Mouse (Mus musculus) midbrain, embryonic 15.5 days (tissue): Measurements from ENCODE around the gene 4930404H24Rik. TPM values are rescaled to one million over a fixed set of nuclear protein-coding genes. Genes with fewer than 3 reads are reported as not detected.
"Not testable (repeated sequence)": the region's sequence is repeated elsewhere in the genome, so short reads cannot be mapped to it uniquely, and the experiment has no call there.

Experiments
- ATAC-seq: fragments of 200-750 bp; cut with Nextera tagmentation; replicated peaks from 2 replicates; pipeline ENCODE4 v1.8.0; 2017; ENCODE audit warnings: moderate TSS enrichment
- H3K27ac ChIP-seq: fragments of 300-500 bp; sonication (generic); 2 replicates; pipeline ENCODE4 v1.5.1; 2015; ENCODE audit warnings: mild to moderate bottlenecking, inconsistent platforms
- H3K27me3 ChIP-seq: fragments of 300-500 bp; sonication (generic); replicated peaks from 2 replicates; pipeline ENCODE4 v1.6.1; 2015; ENCODE audit warnings: inconsistent platforms
- H3K36me3 ChIP-seq: fragments of 300-500 bp; sonication (generic); replicated peaks from 2 replicates; pipeline ENCODE4 v1.6.1; 2015; ENCODE audit warnings: inconsistent platforms
- H3K4me1 ChIP-seq: fragments of 300-500 bp; sonication (generic); 2 replicates; pipeline ENCODE4 v1.6.1; 2015; ENCODE audit warnings: inconsistent platforms
- H3K4me2 ChIP-seq: fragments of 300-500 bp; sonication (generic); 2 replicates; pipeline ENCODE4 v1.6.1; 2015; ENCODE audit warnings: inconsistent platforms, mild to moderate bottlenecking, moderate library complexity
- H3K4me3 ChIP-seq: fragments of 300-500 bp; sonication (generic); 2 replicates; pipeline ENCODE4 v1.5.1; 2015; ENCODE audit warnings: mild to moderate bottlenecking, inconsistent platforms
- H3K9ac ChIP-seq: fragments of 300-500 bp; sonication (generic); 2 replicates; pipeline ENCODE4 v1.6.1; 2015; ENCODE audit warnings: mild to moderate bottlenecking, inconsistent platforms
- H3K9me3 ChIP-seq: fragments of 300-500 bp; sonication (generic); 2 replicates; pipeline ENCODE4 v1.6.1; 2016; ENCODE audit warnings: inconsistent platforms
- WGBS: fragments of 180-500 bp; shearing (Covaris S2); methylation state at CpG from one replicate; pipeline ENCODE4 v1.1.7; 2015; ENCODE audit warnings: mixed read lengths; 5-methylcytosine and 5-hydroxymethylcytosine counted together
- polyA plus RNA-seq: library from polyadenylated mRNA; unstranded; fragments of >200 nt; fragmentation: Nextera tagmentation; extraction: Ambion mirVana; gene quantifications from 2 replicates; pipeline ENCODE4 v1.2.1, GENCODE M21; 2015

Gene 4930404H24Rik
- polyA plus RNA-seq, 1 experiment from 2014 or later, result not detected

DNA sequence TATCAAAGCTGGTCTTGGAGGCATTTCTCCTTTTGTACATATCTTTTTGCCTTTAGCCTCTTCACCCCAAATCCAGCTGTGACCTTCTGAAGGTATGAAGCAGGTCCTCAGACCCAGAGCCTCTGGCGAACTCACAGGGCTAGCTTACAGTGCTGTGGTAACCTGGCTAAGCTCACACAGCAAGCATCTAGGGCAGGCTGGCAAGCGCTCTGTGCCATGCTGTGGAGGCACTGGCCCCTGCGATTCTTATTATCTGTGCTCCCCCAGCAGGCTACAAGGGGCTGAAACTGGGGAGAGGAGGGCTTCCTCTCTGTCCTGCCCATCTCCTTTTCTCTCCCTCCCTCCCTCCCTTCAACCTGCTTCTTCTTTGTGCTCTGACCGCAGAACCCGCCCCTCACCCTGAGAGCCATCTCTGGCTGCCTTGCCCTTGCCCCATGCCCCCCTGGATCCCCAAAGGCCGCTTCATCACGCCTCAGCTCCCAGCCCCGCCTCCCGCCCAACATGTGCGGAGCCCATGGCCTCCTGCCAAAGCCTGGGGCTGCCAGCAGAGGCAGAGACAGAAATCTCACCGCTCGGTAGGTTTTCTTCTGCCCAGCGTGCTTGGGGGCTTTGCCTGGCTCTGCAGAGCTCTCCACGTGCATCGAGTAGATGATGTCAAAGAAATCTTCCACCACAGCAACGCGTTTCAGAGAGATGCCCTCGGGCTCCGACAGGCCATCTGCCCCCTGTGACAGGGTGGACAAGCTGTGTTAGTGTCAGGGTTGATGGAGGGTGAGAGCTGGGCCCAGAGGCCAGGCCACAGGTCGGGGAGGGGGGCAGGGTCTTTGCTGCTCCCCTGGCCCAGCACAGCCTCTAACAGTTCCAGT, 9.2 kb upstream of the 4930404H24Rik start:
- WGBS, result 6% methylated on average over 20 of the region's 20 CpGs

DNA sequence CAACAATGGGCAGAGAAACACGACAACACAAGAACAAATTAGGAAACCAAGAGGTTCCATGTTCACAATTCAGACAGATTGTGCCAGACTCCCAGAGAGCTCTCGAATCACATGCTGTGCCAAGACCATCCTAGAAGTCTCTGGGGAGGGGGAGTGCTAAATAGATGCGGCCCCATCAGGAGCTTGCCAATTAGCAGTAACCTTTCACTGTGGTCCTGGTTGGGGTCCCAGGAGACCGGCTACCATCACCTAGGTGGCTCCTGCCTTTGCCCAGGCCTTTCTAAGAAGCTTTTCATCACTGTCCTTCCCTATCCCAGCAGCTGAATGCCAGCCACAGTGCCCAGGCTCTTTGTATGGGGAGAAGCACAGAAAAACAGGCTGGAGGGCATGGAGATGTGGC, 8.5 kb upstream of the 4930404H24Rik start:
- H3K4me2 ChIP-seq, result peak overlapping the region; percentile 34; the same call in 1 of the 2 replicates
- H3K4me3 ChIP-seq, result no peak overlapping the region
- peaks cover 36% of the 10 kb centered on the region for H3K4me1 ChIP-seq
- 29% methylated on average over 4 of the region's 4 CpGs for WGBS
- no peaks in the 10 kb centered on the region for H3K27me3 ChIP-seq
- no peaks in the 10 kb centered on the region for H3K9me3 ChIP-seq
- H3K36me3 ChIP-seq, result no peaks in the 10 kb centered on the region
- peak overlapping the region; percentile 34; the same call in 1 of the 2 replicates for H3K9ac ChIP-seq
- peak; percentile 12; the same call in 1 of the 2 replicates for ATAC-seq
- peak overlapping the region; percentile 85 for H3K27ac ChIP-seq

More for the DNA sequence above, 9.2 kb upstream of the 4930404H24Rik start:
- peaks cover 36% of the 10 kb centered on the region for H3K4me1 ChIP-seq
- no peaks in the 10 kb centered on the region for H3K9me3 ChIP-seq
- no peak overlapping the region for H3K4me3 ChIP-seq
- H3K27ac ChIP-seq, result peak overlapping the region; percentile 85
- peak overlapping the region; percentile 34 for H3K4me2 ChIP-seq
- H3K27me3 ChIP-seq, result no peaks in the 10 kb centered on the region
- peak; percentile 66 for ATAC-seq
- no peaks in the 10 kb centered on the region for H3K36me3 ChIP-seq
- H3K9ac ChIP-seq, result peak overlapping the region; percentile 34

DNA sequence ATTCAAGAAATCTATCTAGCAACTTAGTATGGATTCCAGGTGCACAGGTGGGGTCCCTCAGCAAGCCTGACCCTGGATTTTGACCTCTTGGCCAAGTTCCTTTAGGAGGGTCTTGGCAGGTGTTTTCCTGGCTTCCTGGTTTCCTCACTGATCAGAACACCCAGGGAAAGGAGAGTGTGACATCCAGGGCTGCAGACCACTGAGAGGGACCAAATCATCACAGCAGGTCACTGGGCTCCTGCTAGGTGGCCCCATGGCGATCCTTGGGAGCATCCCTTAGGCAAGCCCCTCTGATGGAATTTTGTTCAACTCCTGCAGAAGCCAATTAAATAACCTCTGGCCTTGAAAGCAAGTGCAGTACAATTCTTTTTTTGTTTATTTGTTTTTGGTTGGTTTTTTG, 2.5 kb upstream of the 4930404H24Rik start:
- H3K9ac ChIP-seq, result no peak overlapping the region
- H3K4me2 ChIP-seq, result no peak overlapping the region
- no peak overlapping the region for H3K27ac ChIP-seq
- no peaks in the 10 kb centered on the region for H3K27me3 ChIP-seq
- H3K4me1 ChIP-seq, result peaks cover 43% of the 10 kb centered on the region
- no peaks in the 10 kb centered on the region for H3K9me3 ChIP-seq
- 83% methylated on average over 1 of the region's 1 CpGs for WGBS
- no peak overlapping the region for H3K4me3 ChIP-seq
- no peak for ATAC-seq
- no peaks in the 10 kb centered on the region for H3K36me3 ChIP-seq

DNA sequence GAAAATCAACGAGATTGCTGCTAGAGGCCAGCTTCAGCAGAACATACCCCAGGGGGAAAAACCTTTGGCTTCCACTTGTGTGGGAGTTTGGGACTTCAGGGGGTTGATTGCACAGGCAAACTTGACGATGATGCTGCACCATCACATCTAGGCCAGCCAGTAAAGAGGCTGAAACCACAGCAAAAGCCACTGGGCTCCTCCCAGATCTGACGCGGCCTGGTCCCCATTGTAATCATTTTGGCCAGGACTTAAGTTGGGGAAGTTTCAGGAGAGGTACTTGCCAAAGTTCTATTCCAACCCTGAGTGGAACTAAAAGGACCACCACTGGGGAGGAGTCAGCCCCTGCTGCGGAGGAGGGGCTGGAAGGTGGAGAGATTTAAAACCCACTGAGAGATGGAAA, 1.6 kb upstream of the 4930404H24Rik start:
- peak overlapping the region; percentile 89 for H3K4me2 ChIP-seq
- H3K4me1 ChIP-seq, result peaks cover 42% of the 10 kb centered on the region
- H3K27me3 ChIP-seq, result no peaks in the 10 kb centered on the region
- peak overlapping the region; percentile 97 for H3K27ac ChIP-seq
- no peaks in the 10 kb centered on the region for H3K36me3 ChIP-seq
- no peak overlapping the region; the same call in 1 of the 2 replicates for H3K9ac ChIP-seq
- no peak for ATAC-seq
- no peak overlapping the region for H3K4me3 ChIP-seq
- no peaks in the 10 kb centered on the region for H3K9me3 ChIP-seq
- 18% methylated on average over 5 of the region's 5 CpGs for WGBS

DNA sequence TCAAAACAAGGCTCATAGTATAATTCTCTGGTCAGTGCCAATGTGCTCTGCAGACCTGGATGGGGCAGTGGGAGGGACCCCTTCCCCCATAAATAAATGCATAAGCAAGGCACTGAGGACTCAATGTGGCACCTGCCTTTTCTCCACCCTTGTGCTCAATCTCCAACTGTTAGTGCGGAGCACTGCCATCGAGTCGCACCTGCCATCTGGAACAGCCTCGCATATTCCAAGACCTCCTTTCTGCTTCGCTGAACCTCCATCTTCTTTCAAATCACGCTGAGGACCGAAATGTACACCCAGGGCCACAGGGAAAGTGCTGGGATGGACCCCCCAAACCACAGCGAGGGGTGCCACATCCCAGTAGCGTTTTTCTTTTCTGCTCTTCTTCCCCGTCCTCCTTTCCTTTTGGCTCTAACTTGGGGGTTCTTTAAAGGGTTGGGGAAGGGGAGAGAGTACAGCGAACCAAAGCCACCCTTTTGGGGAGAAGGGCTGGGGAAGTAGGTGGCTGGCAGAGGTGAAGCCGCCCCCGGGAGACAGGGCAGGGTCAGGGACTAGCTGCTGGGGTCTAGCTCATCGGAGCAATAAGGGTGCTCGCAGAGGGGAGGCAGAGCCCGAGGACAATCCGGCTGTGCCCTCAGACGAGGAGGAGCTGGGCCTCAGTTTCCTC, 945 bp upstream of the 4930404H24Rik start:
- peak; percentile 4 for ATAC-seq
- Histone ChIP-seq H3K4me2 (peak overlapping the region; percentile 89), H3K9me3 (no peaks in the 10 kb centered on the region), H3K9ac (peak overlapping the region; percentile 74), H3K27me3 (no peaks in the 10 kb centered on the region), H3K36me3 (no peaks in the 10 kb centered on the region), H3K4me3 (peak overlapping the region; percentile 53), H3K4me1 (peaks cover 49% of the 10 kb centered on the region), H3K27ac (peak overlapping the region; percentile 97)
- WGBS, result 5% methylated on average over 18 of the region's 18 CpGs

DNA sequence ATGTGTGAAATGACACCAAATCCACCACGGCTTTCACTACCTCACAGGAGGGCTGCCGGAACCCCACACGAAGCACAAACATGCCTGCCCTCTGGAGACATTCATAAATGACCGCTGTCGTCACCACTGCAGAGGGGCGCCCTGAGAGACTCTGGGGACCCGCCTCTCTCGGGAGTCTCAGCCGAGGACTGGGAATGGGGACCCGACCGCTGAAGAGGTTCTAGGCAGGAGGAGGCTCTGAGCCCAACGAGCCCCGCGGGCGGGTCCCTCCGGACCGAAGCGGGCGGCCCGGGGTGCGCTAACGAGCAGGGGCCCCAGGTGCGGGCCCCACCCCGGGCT, 442 bp upstream of the 4930404H24Rik start:
- peak; percentile 51 for ATAC-seq
- Histone ChIP-seq H3K27ac (peak overlapping the region; percentile 97), H3K27me3 (no peaks in the 10 kb centered on the region), H3K36me3 (no peaks in the 10 kb centered on the region), H3K4me1 (peaks cover 54% of the 10 kb centered on the region), H3K9me3 (no peaks in the 10 kb centered on the region), H3K9ac (peak overlapping the region; percentile 74), H3K4me2 (peak overlapping the region; percentile 89), H3K4me3 (peak overlapping the region; percentile 53)
- under 1% methylated on average over 24 of the region's 24 CpGs for WGBS

DNA sequence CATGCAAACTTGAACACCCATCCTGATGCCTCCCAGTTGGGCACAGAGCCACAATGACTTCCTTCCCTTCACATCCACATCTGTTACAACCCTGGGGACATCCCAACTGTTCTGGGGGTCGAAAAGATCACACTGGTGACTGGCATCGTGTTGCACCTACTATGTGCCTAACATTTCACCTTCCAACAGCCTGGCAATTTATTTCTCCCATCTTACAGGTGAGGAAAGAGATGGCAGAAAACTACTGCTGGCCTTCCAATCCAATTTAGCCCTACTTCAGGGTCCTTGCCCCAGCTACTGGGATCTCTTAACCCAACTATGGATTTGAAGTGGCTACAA, 772 bp downstream of the 4930404H24Rik start:
- H3K4me2 ChIP-seq, result peak overlapping the region; percentile 89
- 27% methylated on average over 2 of the region's 2 CpGs for WGBS
- H3K9ac ChIP-seq, result peak overlapping the region; percentile 74
- H3K27me3 ChIP-seq, result no peaks in the 10 kb centered on the region
- H3K27ac ChIP-seq, result peak overlapping the region; percentile 97
- ATAC-seq, result 0 out of 2 replicates have a peak, but pooled peaks have one; percentile 1
- no peaks in the 10 kb centered on the region for H3K9me3 ChIP-seq
- no peaks in the 10 kb centered on the region for H3K36me3 ChIP-seq
- H3K4me3 ChIP-seq, result peak overlapping the region; percentile 53
- H3K4me1 ChIP-seq, result peaks cover 65% of the 10 kb centered on the region

DNA sequence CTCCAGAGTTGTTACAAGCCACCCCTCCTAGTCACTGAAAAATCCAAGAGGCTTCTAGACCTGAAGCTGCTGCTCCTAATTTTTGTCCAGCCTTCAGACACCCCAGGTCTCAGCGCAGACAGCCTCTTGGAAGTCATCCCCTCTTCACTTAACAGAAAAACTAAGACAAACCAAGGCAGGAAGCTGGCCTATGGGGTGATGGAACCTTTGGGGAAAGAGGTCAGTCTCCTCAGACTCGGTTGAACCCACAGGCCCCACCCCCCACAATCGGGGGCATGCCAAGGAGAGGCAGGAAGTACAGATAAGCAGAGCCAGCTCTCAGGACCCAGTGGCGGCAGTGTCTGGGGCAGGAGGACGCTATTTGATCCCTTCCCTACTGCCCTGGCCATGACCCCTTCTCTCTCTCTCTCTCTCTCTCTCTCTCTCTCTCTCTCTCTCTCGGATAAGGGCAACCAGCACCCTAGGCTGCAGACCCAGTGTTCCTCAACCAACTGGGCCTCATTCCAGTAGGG, 1.2 kb downstream of the 4930404H24Rik start:
- Histone ChIP-seq H3K4me1 (peaks cover 65% of the 10 kb centered on the region), H3K4me2 (no peak overlapping the region; the same call in 1 of the 2 replicates), H3K27me3 (no peaks in the 10 kb centered on the region), H3K27ac (peak overlapping the region; percentile 97), H3K9ac (no peak overlapping the region), H3K4me3 (no peak overlapping the region), H3K36me3 (no peaks in the 10 kb centered on the region), H3K9me3 (no peaks in the 10 kb centered on the region)
- 13% methylated on average over 6 of the region's 6 CpGs for WGBS
- no peak for ATAC-seq

DNA sequence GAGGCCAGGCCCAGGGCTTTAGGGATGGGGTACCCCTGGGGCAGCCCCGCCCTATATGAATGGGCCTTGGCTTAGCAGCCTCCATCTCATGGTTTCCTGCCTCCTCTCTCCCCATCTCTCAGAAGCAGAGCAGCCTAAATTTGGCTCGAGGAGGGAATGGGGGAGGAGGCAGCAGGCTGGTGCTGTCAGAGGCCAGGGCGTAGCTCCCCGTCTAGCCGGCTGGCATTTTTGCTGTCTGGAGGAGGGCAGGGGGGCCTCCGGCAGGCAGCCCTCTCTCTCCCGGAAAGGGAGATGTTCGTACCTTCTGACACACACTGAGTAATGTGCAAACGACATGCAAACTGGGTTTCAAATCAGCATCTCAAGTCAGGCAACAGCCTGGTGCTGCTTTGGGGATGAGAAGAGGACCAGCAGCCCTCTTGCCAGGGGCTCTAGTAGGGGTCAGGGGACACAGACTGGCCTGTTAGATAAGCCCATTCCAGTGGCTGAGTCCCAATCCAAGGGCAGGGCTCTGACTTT, 1.8 kb downstream of the 4930404H24Rik start:
- Histone ChIP-seq H3K27ac (peak overlapping the region; percentile 97), H3K4me3 (no peak overlapping the region), H3K4me2 (0 out of 2 replicates have a peak overlapping the region, but pooled peaks have one; percentile 4), H3K36me3 (no peaks in the 10 kb centered on the region), H3K27me3 (no peaks in the 10 kb centered on the region), H3K9ac (no peak overlapping the region), H3K4me1 (peaks cover 65% of the 10 kb centered on the region), H3K9me3 (no peaks in the 10 kb centered on the region)
- no peak for ATAC-seq
- WGBS, result 25% methylated on average over 9 of the region's 9 CpGs

DNA sequence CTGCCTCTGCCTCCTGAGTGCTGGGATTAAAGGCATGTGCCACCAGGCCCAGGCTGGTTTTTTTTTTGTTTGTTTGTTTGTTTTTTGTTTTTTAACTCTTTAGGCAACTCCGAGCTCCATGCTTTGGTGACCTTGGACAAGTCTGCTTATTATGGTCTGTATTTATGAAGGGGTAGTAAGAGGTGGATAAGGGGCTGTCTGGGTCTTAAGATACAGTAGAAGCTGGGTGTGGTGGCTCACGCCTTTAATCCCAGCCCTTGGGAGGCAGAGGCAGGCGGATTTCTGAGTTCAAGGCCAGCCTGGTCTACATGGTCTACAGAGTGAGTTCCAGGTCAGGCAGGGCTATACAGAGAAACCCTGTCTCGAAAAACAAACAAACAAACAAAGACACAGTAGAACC, 2.8 kb downstream of the 4930404H24Rik start:
- not testable (repeated sequence) for H3K27ac ChIP-seq, ATAC-seq, H3K4me2 ChIP-seq, H3K9ac ChIP-seq, H3K4me3 ChIP-seq, H3K27me3 ChIP-seq, H3K9me3 ChIP-seq, H3K36me3 ChIP-seq
- WGBS, result 96% methylated on average over 4 of the region's 4 CpGs
- peaks cover 65% of the 10 kb centered on the region for H3K4me1 ChIP-seq

DNA sequence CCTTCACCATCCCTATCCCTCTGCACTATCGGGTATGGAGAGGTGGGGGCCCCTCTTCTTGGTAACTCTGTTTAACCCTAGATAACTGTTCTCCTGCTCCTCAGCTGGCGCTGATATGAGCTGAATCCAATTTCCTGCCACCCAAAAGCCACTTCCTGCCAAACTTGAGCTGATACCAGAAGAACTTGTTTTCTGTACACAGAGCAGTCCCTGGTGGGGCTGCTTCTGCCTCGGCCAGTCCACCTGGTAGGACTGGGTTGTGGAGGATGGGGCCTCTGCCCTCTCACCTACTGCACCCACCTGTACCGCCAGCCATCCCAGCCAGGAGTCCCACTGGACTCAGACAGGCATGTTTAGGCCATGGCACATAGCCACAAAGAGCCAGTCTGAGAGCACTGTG, 3.2 kb downstream of the 4930404H24Rik start:
- Histone ChIP-seq H3K4me2 (no peak overlapping the region), H3K4me1 (peaks cover 61% of the 10 kb centered on the region), H3K4me3 (no peak overlapping the region), H3K27ac (no peak overlapping the region), H3K27me3 (no peaks in the 10 kb centered on the region), H3K9ac (no peak overlapping the region), H3K9me3 (no peaks in the 10 kb centered on the region), H3K36me3 (no peaks in the 10 kb centered on the region)
- no peak for ATAC-seq
- WGBS, result 86% methylated on average over 4 of the region's 4 CpGs

DNA sequence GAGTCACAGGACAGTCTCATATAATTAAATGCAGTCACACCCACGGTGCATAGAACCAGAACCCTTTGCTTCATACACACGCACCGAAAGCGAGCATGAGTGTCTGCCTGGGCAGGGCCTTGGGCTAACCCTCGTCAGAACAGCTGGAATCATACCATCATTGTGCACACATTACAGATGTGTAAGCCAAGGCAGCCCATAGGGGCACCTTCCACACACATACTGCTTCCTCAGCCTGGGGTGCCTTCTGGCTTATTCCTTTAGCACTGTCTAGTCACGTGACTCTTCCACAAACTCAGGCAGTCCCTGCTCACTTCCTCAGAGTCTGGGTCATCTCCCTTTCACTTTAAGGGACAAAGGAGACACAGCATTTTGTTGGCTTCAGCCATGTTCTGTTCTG, 3.7 kb downstream of the 4930404H24Rik start:
- Histone ChIP-seq H3K27me3 (no peaks in the 10 kb centered on the region), H3K27ac (peak overlapping the region; percentile 55; the same call in 1 of the 2 replicates), H3K4me2 (no peak overlapping the region), H3K9ac (no peak overlapping the region), H3K9me3 (no peaks in the 10 kb centered on the region), H3K4me1 (peaks cover 56% of the 10 kb centered on the region), H3K36me3 (no peaks in the 10 kb centered on the region), H3K4me3 (no peak overlapping the region)
- 82% methylated on average over 6 of the region's 6 CpGs for WGBS
- ATAC-seq, result no peak
